Mouse (Mus musculus): ENCODE data around the gene Trappc12.

- TF ChIP-seq CTCF (IDR thresholded peaks at IDR 0.05; ENCODE audit: borderline replicate concordance, insufficient read depth, low read length) (no peak), POLR2A (IDR thresholded peaks at IDR 0.05; ENCODE audit: low read depth, low read length) (no peak)
These were observed 56.0 kb downstream of the Trappc12 start for GRCm38 (mm10) chr12:28694231-28694630.
